Mouse (Mus musculus) cerebellum, adult 9-10 months (tissue): ENCODE results near the gene Cd8a.

Source experiments
- DNase-seq: peaks from one replicate; pipeline ENCODE4 v3.0.0; 2022

Gene Cd8a

DNA sequence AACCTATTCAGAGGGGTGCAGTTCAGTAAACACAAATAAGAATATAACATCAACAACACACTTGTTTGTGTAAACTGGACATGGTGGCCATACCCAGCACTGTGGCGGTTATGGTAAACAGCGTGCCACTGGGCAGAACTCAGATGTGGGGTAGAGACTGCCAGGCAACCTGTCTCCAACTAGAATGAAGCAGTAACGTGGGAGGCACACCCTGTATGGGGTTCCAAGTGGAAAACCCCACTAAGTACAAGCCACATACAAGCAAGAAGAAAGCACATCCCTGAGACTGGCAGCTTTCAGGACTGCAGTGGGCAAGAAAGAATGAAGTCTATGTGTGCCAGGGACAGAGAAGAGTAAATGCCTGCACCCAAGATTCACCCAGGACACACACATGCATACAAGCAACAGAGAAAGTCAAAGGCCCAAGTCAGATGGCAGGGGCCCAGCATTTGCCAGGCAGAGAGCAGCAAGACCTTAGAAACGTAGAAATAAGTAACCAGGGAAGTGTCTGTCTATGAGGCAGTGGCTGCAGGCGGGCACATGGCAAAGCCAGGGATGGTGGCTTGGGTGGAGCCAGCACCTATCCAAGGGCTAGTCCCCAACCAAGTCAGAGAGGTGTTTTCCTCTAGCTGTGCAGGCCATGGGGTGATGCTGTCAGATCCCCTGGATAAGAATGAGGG, 1.0 kb upstream of the Cd8a start:
- DNase-seq: no peak

DNA sequence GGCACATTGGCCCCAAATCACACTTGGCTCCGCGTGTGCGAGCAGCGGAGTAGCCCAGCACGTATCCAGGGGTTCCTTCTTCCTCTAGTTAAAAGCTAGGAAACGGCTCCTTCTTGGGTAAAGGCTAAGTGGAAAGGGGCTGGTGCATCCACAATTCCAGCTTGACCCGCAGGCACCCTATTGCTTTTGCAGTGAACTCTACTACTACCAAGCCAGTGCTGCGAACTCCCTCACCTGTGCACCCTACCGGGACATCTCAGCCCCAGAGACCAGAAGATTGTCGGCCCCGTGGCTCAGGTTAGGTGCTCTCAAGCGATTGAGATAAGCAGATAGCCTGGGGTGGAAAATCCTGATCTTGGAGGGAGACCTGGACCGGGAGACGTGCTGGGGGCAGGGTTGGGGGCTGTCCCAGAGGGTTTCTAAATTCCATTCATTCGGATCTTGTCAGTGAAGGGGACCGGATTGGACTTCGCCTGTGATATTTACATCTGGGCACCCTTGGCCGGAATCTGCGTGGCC, 1.1 kb downstream of the Cd8a start:
- DNase-seq: no peak

DNA sequence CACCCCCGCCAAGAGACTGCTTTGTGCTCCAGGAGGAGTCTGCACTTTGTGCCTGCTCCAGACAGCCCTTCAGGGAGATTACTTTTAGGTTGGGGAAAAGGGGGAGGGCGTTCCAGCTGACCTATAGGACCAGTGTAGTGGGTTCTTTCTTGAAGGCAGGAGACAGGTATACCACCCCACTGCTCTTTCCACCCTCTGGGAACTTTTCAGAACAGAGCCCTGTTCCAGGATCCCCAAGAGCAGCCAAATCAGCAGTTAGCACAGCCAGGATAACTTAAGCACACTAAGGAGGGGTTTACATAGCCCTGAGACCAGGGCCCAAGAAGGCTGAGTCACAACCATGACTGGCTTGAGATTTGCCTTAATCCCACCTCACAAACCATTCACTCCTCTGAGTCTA, 1.7 kb downstream of the Cd8a start:
- DNase-seq: no peak

DNA sequence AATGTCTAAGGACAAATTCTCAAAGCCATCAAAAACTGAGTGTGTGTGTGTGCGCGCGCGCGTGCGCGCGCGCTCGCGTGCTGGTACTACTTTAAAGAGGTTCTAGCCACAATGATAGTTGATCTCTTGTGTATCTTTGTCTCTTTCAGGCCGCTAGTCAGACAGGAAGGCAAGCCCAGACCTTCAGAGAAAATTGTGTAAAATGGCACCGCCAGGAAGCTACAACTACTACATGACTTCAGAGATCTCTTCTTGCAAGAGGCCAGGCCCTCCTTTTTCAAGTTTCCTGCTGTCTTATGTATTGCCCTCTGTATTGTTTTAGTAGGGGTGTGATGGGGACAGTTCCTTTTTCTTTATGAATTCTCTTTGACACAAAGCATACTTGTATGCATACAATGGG, 3.5 kb downstream of the Cd8a start:
- DNase-seq: no peak

DNA sequence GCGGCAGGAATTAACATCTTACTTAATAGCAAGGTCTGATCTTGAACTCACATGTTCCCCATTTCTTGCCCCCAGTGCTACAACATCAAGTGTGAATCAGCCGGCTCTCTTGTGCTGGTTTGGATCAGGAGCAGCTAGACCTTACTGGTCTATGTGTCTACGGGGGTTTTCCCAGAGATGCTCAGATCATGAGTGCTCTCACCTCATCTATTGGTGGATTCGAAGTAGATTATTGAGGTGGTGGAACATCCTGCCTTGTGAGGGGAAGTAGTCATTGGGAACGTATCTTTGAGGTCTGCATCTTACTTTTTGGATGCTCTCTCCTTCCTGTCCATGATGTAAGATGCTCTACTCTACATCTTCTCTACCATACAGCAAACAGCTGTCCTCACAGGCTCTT, 8.4 kb downstream of the Cd8a start:
- DNase-seq: no peak

DNA sequence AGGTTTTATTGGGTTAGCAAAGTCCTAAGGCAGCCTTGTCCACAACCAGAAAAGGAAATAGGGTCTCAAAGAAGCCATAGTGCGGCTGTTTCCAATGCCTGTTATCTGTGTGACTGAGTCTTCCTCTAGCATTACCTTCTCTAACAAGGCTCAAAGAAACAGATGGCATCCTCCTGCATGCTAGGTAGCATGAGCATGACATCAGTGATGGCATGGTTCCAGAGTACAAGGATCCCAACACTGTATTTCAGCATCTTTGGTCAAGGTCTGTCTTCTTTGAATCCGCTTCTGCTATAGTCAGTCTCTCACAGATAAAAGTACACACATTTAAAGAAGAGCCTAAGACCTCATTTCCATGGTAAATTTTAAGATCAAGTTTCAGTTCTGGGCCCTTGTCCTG, 17.3 kb downstream of the Cd8a start:
- DNase-seq: peak; percentile 94

DNA sequence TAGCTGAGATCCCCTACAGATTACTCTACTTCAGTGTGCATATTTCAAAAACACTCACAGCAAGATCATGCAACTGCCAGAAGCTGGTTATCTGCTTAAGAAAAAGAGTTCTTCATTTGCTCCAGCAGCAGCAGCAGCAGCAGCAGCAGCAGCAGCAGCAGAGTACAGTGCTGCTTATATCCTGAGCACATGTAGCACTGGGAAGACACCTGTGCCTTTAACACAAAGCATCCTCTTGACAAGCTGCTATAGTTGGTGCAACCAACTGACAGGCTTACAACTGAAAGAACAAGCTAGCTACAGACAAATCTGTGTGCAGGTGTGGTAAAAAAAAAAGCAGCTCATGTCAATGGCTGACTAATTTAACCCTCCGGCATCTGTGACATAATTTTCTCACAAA, 22.8 kb downstream of the Cd8a start:
- DNase-seq: no peak

DNA sequence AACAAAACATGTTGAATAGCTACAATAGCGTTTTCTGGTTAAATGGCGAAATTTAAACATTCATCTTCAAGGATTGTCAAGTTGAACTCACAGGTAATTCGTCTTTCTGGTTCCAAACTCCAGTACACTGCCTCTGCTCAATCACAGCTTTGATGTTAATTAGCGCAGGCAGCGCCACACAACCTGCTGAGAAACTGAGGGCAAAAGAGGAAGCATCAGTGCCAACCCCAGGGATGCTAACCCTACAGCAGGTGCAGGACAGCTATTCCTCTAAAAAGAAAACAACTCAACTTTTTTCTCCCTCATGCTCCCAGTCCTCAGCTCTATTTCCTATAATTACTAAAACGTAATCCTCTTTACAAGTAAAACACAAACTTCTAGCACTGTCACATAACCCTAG, 23.5 kb downstream of the Cd8a start:
- DNase-seq: peak; percentile 74

DNA sequence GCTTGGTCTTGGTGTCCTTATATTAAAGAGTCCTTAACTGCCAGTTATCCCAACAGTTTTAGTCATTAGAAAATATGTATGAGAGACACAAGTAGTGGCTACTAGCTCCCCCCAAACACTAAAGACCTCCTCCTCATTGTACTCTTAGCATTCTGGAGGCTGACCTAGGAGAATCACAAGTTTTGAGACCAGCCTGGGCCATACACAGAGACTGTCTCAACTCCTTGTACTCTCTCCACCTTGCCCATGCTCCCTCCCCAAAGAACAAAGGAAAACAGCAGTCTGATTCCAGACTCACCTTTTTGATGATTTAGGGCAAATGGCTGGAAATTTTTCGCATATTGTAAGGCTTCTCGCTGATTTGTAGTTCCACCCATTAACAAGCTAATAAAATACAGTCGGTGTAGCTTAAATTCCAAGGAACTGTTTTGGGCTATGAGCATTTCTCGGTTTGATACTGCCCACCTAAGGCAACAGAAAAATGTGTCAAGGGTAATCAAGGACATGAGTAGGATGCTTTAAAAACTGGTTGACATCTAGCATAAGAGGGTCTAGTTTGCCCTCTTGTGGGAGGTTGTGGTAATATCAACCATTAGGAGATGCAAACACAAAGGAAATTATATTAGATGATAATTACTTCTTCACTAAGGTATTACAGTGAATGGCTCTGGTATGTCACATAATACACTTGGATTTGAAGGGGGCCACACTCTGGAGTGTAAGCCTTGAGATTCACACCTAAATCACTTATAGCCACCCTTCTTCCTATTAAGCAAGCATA, 25.8 kb downstream of the Cd8a start:
- peak; percentile 80 for DNase-seq

DNA sequence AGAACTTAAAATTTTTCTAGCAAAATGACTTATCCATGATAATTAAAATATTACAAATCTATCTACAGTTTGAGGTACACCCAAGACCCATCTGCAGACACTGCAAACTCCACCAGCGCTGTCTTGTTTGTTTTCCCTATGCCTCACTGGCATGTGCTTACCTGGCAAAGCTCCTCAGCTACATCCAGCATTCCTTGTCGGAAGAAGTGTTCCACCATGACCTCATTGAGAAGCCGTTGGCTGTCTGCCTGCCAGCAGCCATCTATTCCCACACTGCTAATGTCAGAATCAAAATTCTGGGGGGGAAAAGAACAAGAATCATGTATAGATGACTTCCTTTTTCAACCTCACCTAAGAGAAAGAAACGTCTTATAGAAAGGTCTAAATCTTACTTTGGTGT, 41.4 kb downstream of the Cd8a start:
- DNase-seq: peak; percentile 78

DNA sequence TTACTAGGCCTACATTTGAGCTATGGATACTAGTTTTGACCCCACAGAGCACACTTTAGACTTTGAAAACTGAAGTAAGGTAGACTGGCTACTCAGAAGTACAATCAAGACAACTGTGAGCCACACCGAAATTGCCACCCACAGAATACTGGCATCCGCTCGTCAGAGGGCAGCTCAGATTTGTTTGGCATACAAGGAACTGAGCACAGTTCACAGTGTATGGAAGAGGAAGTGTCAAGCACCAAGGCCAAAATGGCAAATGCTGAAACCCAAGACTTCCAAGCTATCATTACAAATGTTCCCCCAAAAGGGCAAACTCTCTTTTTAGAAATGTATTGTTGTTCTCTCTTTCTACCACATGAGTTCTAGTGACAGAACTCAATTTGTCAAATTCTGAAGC, 42.2 kb downstream of the Cd8a start:
- DNase-seq: no peak

DNA sequence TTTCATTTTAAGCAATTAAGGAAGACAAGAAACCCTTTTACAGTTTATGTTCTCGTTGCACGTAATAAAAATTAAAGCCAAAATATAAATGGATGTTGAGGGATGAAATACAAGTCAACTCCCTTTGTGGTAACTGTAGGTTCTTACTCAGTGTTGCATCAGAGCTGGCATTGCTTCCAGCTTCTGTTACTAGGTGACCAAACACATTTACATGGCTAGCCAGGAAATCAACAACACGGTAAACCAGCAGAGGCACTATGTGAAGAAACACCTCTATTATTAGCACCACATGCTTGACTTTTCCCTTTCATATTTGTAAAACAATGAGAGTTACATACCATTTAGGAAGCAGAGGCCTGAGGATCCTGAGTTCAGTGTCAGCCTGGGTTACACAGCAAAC, 45.6 kb downstream of the Cd8a start:
- no peak for DNase-seq

DNA sequence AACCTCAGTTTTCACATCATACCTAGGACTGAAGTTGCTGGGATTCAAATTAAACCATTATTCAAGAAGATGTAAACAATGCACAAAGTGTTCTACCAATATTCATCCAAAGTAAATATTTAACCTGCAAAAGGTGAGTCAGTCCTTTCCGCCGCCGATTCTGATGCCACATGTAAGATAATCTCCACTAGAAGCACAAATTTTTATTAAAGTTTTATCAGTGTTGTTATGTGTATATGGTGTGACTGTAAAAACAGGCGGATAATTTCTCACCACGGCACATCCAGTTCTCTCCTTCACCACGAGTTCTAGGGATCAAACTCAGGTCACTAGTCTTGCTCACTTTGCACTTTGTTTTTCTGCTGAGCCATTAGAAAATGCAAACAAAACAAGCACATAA, 47.6 kb downstream of the Cd8a start:
- no peak for DNase-seq

DNA sequence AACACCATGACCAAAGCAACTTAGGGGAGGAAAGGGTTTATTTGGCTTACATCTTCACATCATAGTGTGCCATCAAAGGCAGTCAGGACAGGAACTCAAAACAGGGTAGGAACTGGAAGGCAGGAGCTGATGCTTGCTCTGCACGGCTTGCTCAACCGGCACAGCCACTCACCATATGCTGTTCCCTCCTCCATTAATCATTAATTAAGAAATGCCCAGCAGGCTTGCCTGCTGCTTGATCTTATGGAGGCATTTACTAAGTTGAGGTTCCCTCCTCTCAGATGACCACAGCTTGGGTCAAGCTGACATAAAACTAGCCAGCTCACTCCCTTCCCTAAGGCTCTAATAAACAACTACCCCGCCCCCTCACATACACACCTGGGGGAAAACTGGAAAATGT, 48.9 kb downstream of the Cd8a start:
- DNase-seq: no peak

DNA sequence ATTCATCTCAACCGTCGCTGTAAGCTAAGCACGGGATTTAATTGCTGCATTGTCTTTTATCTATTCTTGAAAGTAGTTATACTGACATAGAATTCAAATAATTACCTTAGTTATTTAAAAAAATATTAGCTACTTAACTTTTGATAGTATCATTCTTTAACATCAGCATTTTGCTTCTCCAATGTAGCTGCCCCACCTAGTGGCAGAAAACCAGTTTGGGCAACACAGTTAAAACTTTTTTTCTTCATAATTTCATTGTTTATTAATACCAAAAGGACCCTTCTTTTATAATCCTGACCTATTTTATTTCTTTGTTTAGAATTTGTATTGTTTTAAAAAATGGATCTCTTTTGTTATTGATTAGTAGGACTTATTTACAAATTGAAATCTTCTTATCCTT, 49.9 kb downstream of the Cd8a start:
- DNase-seq: no peak

DNA sequence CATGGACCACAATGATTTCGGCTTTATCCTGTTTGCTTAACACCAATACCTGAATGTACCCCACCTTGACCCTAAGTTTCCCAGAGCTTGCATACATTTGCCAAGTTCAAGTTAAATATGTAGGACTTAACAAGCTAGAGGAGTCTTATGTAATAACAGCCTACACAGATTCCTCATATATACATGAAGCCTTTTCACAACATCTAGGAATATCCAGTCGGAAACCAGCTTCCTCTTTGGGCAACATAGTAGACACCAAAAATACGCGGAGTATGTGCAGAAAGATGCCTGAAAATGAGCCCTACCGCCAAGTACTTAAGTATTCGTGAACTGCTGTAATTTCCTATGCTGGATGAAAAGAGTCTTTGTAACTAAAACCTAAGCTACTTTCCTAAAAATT, 52.5 kb downstream of the Cd8a start:
- no peak for DNase-seq

DNA sequence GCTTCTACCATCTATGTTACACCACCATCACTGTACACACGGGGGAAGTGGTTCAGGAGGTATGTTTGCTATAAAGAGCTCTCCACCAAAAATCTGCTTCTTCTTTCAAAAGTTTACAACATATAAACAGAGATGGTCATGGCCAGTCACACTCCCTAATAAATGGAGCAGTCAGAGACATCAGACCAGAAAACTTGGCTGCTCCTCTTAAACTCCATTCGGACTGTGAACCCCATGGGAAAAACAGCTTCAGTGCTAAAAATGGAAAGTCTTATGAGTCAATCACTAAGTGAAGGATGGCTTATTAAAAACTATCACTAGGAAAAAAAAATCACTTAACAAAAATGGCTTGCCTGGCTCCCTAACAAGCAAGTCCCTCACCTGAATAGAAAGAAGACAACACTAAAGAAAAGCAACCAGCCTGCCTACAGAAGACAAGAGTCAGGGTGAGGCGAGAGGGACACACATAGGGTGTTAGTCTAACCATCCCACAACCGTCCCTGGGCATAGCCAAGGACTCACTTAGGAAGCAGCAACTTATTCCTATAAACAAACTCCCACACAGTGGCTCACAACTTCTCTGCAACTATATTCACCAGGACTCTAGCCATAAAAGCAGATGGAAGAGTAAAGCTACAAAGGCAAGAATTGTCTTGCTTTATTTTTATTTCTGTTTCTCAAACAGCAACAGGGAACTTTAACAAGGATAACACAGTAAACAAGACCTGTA, 54.9 kb downstream of the Cd8a start:
- no peak for DNase-seq
